Mouse (Mus musculus): ENCODE results near the gene Elmo1. TPM values are rescaled to one million over a fixed set of nuclear protein-coding genes. Genes with fewer than 3 reads are reported as not detected.

Gene Elmo1
- polyA plus RNA-seq, 1 experiment: 13.7 TPM

DNA sequence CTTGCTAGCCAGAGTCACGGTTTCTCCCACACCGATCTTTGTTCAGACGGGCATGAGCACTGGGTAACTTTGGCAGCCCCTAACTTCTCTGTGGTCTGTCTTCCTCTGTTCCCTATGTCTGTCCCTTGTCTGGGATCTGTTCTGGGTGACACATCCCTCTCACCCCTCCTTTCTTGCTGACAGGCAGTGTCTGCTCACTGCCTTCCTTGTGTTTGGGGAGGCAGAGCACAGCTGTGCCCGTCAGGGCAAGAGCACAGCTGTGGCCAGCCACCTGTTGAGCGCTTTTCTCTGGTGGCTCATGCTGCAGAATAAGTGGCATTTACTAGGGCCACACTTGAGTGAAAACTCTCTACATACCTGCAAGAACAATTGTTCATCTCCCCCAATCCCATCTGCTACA is 116.7 kb downstream of the Elmo1 start:
- no peak for DNase-seq (ENCODE audit: low read depth)

DNA sequence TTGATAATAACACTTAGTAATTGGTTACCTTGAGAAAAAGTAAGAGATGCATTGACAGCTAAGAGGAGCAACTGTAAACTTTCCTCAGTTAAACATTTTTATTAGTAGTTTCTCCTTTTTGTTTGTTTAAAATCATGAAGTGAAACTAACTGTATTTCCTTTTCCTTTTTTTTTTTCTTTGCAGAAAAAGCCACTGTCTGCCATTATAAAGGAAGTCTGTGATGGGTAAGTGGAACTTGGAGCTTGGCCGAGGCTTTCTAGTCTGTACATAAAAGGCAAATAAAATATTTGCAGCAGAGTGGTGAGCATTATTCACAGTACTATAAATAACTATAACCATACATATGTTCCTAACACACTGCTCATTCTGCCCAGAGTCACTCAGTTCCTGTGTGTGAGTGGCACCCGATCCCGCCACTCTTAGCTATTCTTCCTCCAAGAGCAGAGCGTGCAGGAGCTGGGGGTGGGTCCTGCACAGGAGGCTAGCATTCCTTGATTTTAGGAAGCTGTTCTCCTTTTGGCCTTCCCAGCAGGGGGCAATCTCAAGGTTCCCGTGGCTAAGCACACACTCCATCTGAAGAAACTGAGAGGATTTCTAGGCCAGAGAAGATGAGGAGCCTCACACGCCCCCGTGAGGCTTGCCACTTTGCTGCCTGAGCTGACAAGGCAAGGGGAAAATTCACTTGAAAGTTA is 117.7 kb downstream of the Elmo1 start:
- DNase-seq (ENCODE audit: low read depth): no peak

DNA sequence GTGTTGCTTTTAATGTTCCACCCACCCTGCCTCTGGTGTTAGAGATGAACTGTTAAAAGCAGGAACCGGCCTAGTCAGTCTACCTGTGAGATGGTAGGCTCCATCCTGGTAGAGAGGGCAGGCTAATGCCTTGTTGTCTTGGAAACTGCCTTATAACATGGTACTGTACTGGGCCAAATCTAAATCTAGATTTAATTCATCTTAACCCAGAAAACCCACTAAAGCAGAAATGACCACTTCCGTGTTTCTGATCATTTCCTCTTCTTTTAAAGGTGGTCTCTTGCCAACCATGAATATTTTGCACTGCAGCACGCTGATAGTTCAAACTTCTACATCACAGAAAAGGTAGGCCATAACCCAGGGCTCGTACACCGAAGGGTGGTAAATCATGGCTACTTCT is 118.5 kb downstream of the Elmo1 start:
- DNase-seq (ENCODE audit: low read depth): no peak

GRCm38 (mm10) chr13:20211780-20212179 is 121.4 kb downstream of the Elmo1 start:
- DNase-seq (ENCODE audit: low read depth): no peak

DNA sequence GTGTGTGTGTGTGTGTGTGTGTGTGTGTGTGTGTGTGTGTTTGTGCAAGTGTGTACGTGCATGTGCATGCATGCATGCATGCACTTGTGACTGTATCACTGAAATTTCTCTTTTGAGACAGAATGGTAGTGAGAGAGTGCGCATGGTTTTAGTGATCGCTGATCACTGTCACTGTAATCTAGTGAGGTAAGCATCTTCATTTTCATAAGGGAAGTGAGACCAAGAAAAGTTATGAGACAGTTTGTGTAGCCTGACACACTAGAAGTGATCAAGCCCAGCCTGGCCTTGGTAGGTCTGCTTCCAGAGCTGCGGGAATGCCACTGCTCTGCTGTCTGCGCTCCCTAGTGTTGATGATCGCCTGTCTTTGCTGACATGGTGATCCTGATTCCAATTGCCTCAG is 122.3 kb downstream of the Elmo1 start:
- DNase-seq (ENCODE audit: low read depth): no peak

GRCm38 (mm10) chr13:20213861-20214260 is 123.5 kb downstream of the Elmo1 start:
- DNase-seq (ENCODE audit: low read depth): no peak

GRCm38 (mm10) chr13:20217453-20218090 is 127.2 kb downstream of the Elmo1 start:
- DNase-seq (ENCODE audit: low read depth): no peak

DNA sequence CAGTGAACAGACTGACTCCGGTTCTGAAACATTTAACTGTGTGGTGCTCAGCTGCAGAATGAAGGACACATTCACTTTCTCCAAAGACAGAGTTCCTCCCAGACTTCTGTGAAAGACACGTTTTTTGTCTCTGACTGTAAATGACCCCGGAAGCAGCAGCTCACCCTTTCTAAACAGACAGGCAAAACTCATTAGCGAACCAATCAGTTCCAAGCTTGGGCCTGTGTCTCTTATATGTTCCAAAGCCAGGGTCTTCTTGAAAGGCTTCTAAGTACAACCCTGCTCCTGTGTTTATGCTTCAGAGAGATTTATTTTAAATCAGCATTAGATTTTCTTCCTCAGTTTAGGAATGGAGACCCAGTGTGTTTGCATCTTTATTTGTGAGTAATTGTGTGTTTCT is 127.7 kb downstream of the Elmo1 start:
- DNase-seq (ENCODE audit: low read depth): no peak

GRCm38 (mm10) chr13:20220414-20220813 is 130.0 kb downstream of the Elmo1 start:
- no peak for DNase-seq (ENCODE audit: low read depth)

DNA sequence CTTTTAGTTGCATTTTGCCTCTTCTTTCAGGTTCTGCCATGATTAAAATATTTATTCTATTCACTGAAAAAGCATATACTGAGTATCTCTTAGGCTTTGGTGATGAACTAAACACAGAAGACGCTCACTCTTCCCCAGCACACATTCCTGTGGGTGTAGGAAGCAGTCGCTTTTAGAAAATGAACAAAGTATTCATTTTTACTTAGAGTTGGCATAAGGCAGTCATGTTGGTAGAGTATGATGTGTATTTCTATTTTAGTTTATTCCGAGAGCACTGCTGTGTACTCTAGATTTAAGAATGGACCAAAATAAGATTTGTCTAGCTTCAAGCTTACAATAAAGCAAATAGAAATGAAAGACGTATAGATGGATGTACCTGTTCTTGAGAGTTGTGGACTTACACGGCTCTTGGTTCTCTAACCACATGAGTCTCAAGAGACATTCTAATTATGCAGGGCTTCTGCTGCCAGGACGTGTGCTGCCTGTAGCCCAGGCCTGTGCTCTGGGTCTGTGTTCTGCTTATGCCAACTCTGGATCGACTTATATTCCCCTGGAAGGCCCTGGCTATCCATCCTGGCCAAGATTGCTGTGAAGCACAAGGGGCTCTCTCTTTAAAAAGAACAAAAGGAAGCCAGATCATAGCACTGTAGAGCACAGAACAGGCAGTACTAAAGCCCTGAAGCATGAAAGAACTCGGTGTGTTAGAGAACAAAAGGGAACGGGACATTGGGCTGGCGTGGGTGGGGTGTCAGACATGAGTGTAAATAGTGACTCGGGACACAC is 137.7 kb downstream of the Elmo1 start:
- no peak for DNase-seq (ENCODE audit: low read depth)

GRCm38 (mm10) chr13:20231837-20232728 is 141.7 kb downstream of the Elmo1 start:
- DNase-seq (ENCODE audit: low read depth): no peak

DNA sequence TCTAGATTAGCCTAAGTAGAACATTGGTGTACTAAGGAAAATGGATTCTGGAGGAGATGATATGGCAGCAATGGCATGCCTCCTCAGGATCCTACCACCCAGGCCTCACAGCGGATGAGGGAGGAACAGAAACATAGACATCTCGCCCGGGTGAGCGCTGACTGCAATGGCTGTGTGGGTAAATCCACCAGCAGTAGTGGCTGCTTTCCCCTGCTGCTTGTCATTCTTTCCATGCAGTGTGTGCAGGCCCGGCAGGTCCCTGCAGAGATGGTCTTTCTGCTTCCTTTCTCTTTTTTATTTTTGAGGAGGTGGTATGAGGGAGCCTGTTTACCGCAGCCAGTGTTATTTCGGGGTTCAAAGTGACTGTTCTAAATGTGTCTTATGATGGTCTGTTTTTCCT is 143.3 kb downstream of the Elmo1 start:
- DNase-seq (ENCODE audit: low read depth): no peak

DNA sequence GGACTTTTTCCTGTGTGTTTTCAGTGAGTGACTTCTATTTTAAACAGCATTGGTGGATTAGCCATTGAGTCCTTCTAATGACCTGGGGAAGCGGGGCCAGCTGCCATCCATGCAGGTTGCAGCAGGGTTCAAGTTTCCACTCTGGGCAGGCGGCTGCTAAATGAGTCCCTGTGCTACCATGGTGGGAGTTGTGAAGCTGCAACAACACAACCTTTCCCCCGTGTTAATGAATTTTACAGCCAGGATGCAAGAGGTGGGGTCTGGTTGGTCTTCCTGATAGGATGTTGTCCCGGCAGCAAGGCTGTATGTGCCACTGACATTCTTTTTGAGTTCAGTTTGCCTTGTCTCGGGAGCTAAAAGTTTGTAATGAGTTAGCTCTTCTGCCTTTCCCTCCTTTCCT is 147.2 kb downstream of the Elmo1 start:
- DNase-seq (ENCODE audit: low read depth): no peak

DNA sequence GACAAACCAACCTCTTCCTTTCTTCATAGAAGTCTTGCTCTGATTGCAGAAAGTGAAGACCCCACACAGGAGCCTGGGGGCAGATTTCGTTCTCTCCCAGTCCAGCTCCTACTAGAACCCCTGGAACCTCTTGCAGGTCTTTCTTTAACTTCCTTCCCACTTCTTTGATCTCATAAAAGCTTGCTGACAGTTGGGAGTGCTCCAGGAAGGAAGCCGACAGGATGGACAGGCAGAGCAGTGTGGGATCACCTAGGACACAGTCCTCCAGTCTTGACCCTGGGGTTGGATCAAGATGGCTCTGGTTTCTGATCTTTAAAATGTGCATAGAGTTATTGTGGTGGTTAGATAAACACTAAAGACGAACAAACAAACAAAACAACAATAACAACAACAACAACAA is 147.8 kb downstream of the Elmo1 start:
- no peak for DNase-seq (ENCODE audit: low read depth)

DNA sequence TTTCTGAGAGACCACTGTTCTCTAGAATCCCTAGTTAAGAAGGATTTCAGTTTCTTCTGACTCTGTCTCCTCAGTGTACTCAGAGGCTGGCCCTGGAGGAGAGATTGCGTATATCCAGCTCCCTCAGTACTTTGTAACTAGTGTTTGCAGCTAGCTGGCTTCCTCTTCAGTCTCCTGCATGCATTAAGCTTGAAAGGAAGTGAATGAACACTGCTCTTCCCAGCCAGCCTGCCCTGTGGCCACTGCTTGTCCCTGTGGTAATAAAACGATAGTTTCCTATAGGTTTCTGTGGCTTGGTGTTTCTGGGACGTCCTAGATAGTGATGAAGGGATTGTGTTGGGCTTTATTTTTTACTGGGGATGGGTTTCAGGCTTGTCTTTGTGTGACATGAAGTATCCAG is 148.3 kb downstream of the Elmo1 start:
- no peak for DNase-seq (ENCODE audit: low read depth)

GRCm38 (mm10) chr13:20250069-20250668 is 159.8 kb downstream of the Elmo1 start:
- no peak for DNase-seq (ENCODE audit: low read depth)

GRCm38 (mm10) chr13:20254911-20255310 is 164.5 kb downstream of the Elmo1 start:
- DNase-seq (ENCODE audit: low read depth): no peak

DNA sequence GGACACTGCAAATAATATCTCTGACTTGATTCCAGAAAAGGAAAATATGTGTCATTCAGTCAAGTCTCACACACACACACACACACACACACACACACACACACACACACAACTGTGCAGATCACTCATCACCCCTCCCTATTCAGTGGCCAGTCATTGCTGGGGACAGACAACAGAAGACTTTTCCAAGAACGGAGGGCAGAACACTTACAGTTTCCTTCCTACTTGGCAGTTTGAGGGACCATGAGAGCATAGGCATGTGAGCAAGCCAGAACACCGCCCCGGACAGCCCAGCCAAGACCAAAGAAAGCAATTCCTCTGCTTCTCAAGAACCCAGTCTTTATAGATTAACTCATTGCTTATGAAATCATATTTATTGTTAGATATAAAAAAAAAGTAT is 165.0 kb downstream of the Elmo1 start:
- DNase-seq (ENCODE audit: low read depth): no peak

GRCm38 (mm10) chr13:20256613-20257012 is 166.2 kb downstream of the Elmo1 start:
- no peak for DNase-seq (ENCODE audit: low read depth)

GRCm38 (mm10) chr13:20257562-20258525 is 167.4 kb downstream of the Elmo1 start:
- DNase-seq (ENCODE audit: low read depth): no peak
